Mouse (Mus musculus): ENCODE data around the gene Meaf6.

Meaf6 gene

GRCm38 (mm10) chr4:125116090-125116861 lies 31.3 kb downstream of the Meaf6 start:
- peak; percentile 70 for DNase-seq (ENCODE audit: low spot score)

GRCm38 (mm10) chr4:125116929-125117328 lies 32.0 kb downstream of the Meaf6 start:
- DNase-seq (ENCODE audit: low spot score) = no peak

GRCm38 (mm10) chr4:125117902-125118320 lies 33.0 kb downstream of the Meaf6 start:
- no peak for DNase-seq (ENCODE audit: low spot score)

- no peak for DNase-seq (ENCODE audit: low spot score)
These were observed 34.1 kb downstream of the Meaf6 start for GRCm38 (mm10) chr4:125119070-125119469.

- no peak for DNase-seq (ENCODE audit: low spot score)
These were observed 34.8 kb downstream of the Meaf6 start for GRCm38 (mm10) chr4:125119721-125120120.

GRCm38 (mm10) chr4:125122431-125123278 lies 37.7 kb downstream of the Meaf6 start:
- DNase-seq (ENCODE audit: low spot score) = peak; percentile 81

- DNase-seq (ENCODE audit: low spot score) = no peak
These were observed 38.3 kb downstream of the Meaf6 start for GRCm38 (mm10) chr4:125123279-125123671.

- no peak for DNase-seq (ENCODE audit: low spot score)
These were observed 39.7 kb downstream of the Meaf6 start for GRCm38 (mm10) chr4:125124424-125125209.

- DNase-seq (ENCODE audit: low spot score) = no peak
These were observed 40.5 kb downstream of the Meaf6 start for GRCm38 (mm10) chr4:125125361-125125921.

- DNase-seq (ENCODE audit: low spot score) = no peak
These were observed 41.3 kb downstream of the Meaf6 start for GRCm38 (mm10) chr4:125126186-125126585.

GRCm38 (mm10) chr4:125126761-125127160 lies 41.8 kb downstream of the Meaf6 start:
- no peak for DNase-seq (ENCODE audit: low spot score)

GRCm38 (mm10) chr4:125127305-125128084 lies 42.6 kb downstream of the Meaf6 start, which contains the start of gene Zc3h12a:
TSS of gene Zc3h12a (minus strand) at chr4:125127840.
- peak; percentile 82 for DNase-seq (ENCODE audit: low spot score)

GRCm38 (mm10) chr4:125131493-125131892 lies 46.6 kb downstream of the Meaf6 start:
- no peak for DNase-seq (ENCODE audit: low spot score)

- DNase-seq (ENCODE audit: low spot score) = no peak
These were observed 47.5 kb downstream of the Meaf6 start for GRCm38 (mm10) chr4:125132394-125132793.

- no peak for DNase-seq (ENCODE audit: low spot score)
These were observed 49.3 kb downstream of the Meaf6 start for GRCm38 (mm10) chr4:125134192-125134591.

- no peak for DNase-seq (ENCODE audit: low spot score)
These were observed 49.7 kb downstream of the Meaf6 start for GRCm38 (mm10) chr4:125134631-125135030.

- DNase-seq (ENCODE audit: low spot score) = no peak
These were observed 50.3 kb downstream of the Meaf6 start for GRCm38 (mm10) chr4:125135076-125135855.

- DNase-seq (ENCODE audit: low spot score) = no peak
These were observed 51.5 kb downstream of the Meaf6 start for GRCm38 (mm10) chr4:125136303-125136888.

GRCm38 (mm10) chr4:125138321-125138720 lies 53.4 kb downstream of the Meaf6 start:
- no peak for DNase-seq (ENCODE audit: low spot score)

- no peak for DNase-seq (ENCODE audit: low spot score)
These were observed 59.3 kb downstream of the Meaf6 start for GRCm38 (mm10) chr4:125144211-125144610.
